Mouse (Mus musculus) hindbrain, embryonic 10.5 days (tissue): ENCODE results near the gene Lmod2. TPM values are rescaled to one million over a fixed set of nuclear protein-coding genes. Genes with fewer than 3 reads are reported as not detected.

Experiments
- DNase-seq: peaks from one replicate; pipeline ENCODE4 v3.0.0-alpha.2; 2017; ENCODE audit warnings: low spot score
- H3K27ac ChIP-seq: fragments of 300-500 bp; sonication (generic); 2 replicates; pipeline ENCODE4 v1.5.1; 2016; ENCODE audit warnings: mild to moderate bottlenecking, moderate library complexity
- H3K27me3 ChIP-seq: fragments of 300-500 bp; sonication (generic); 2 replicates; pipeline ENCODE4 v1.6.1; 2016; ENCODE audit warnings: mild to moderate bottlenecking; ENCODE audit not compliant: poor library complexity, insufficient read depth, severe bottlenecking
- H3K36me3 ChIP-seq: fragments of 300-500 bp; sonication (generic); 2 replicates; pipeline ENCODE4 v1.6.1; 2016; ENCODE audit warnings: mild to moderate bottlenecking, moderate library complexity
- H3K4me1 ChIP-seq: fragments of 300-500 bp; sonication (generic); replicated peaks from 2 replicates; pipeline ENCODE4 v1.6.1; 2016; ENCODE audit warnings: mild to moderate bottlenecking
- H3K4me3 ChIP-seq: fragments of 300-500 bp; sonication (generic); 2 replicates; pipeline ENCODE4 v1.5.1; 2016; ENCODE audit warnings: mild to moderate bottlenecking, moderate library complexity
- H3K9me3 ChIP-seq: fragments of 300-500 bp; sonication (generic); 2 replicates; pipeline ENCODE4 v1.6.1; 2016; ENCODE audit warnings: mild to moderate bottlenecking, moderate library complexity
- WGBS: fragments of 180-500 bp; shearing (Covaris S2); methylation state at CpG from one replicate; pipeline ENCODE4 v1.1.7; 2016; 5-methylcytosine and 5-hydroxymethylcytosine counted together
- polyA plus RNA-seq: library from polyadenylated mRNA; unstranded; fragments of >200 nt; fragmentation: Nextera tagmentation; extraction: Ambion mirVana; gene quantifications from 2 replicates; pipeline ENCODE4 v1.2.1, GENCODE M21; 2016

The Lmod2 gene
- polyA plus RNA-seq, 1 experiment from 2014 or later = not detected

GRCm38 (mm10) chr6:24606512-24606911 lies 8.9 kb downstream of the Lmod2 start:
- no peaks in the 10 kb centered on the region for H3K27me3 ChIP-seq
- no peaks in the 10 kb centered on the region for H3K9me3 ChIP-seq
- WGBS = 85% methylated on average over 10 of the region's 10 CpGs
- no peaks in the 10 kb centered on the region for H3K36me3 ChIP-seq
- no peak overlapping the region for H3K4me3 ChIP-seq
- H3K4me1 ChIP-seq = no peaks in the 10 kb centered on the region
- DNase-seq = no peak
- no peak overlapping the region for H3K27ac ChIP-seq

- Histone ChIP-seq H3K4me3 (no peak overlapping the region), H3K4me1 (no peaks in the 10 kb centered on the region), H3K27me3 (no peaks in the 10 kb centered on the region), H3K36me3 (peaks cover 5% of the 10 kb centered on the region), H3K9me3 (no peaks in the 10 kb centered on the region), H3K27ac (no peak overlapping the region)
- WGBS = 93% methylated on average over 15 of the region's 15 CpGs
- DNase-seq = no peak
Observed at GRCm38 (mm10) chr6:24607531-24607930, 10.0 kb downstream of the Lmod2 start.

- Histone ChIP-seq H3K9me3 (no peaks in the 10 kb centered on the region), H3K36me3 (peaks cover 9% of the 10 kb centered on the region), H3K4me1 (no peaks in the 10 kb centered on the region), H3K27ac (no peak overlapping the region), H3K27me3 (no peaks in the 10 kb centered on the region), H3K4me3 (no peak overlapping the region)
- no peak for DNase-seq
- 82% methylated on average over 4 of the region's 4 CpGs for WGBS
Observed at GRCm38 (mm10) chr6:24608129-24608528, 10.6 kb downstream of the Lmod2 start.

- WGBS = 89% methylated on average over 3 of the region's 3 CpGs
- no peaks in the 10 kb centered on the region for H3K9me3 ChIP-seq
- no peaks in the 10 kb centered on the region for H3K4me1 ChIP-seq
- H3K4me3 ChIP-seq = no peak overlapping the region
- no peak for DNase-seq
- H3K27ac ChIP-seq = no peak overlapping the region
- H3K36me3 ChIP-seq = peaks cover 14% of the 10 kb centered on the region
- H3K27me3 ChIP-seq = no peaks in the 10 kb centered on the region
Observed at GRCm38 (mm10) chr6:24608682-24609081, 11.1 kb downstream of the Lmod2 start.

GRCm38 (mm10) chr6:24609531-24609930 lies 12.0 kb downstream of the Lmod2 start:
- no peaks in the 10 kb centered on the region for H3K9me3 ChIP-seq
- H3K4me1 ChIP-seq = no peaks in the 10 kb centered on the region
- H3K27ac ChIP-seq = no peak overlapping the region
- 83% methylated on average over 4 of the region's 4 CpGs for WGBS
- H3K36me3 ChIP-seq = peaks cover 23% of the 10 kb centered on the region
- H3K4me3 ChIP-seq = no peak overlapping the region
- no peaks in the 10 kb centered on the region for H3K27me3 ChIP-seq
- DNase-seq = no peak

GRCm38 (mm10) chr6:24610358-24610757 lies 12.8 kb downstream of the Lmod2 start:
- H3K4me1 ChIP-seq = no peaks in the 10 kb centered on the region
- no peak overlapping the region for H3K4me3 ChIP-seq
- no peak for DNase-seq
- no peak overlapping the region for H3K27ac ChIP-seq
- no peaks in the 10 kb centered on the region for H3K9me3 ChIP-seq
- 89% methylated on average over 4 of the region's 4 CpGs for WGBS
- H3K27me3 ChIP-seq = no peaks in the 10 kb centered on the region
- peaks cover 31% of the 10 kb centered on the region for H3K36me3 ChIP-seq

GRCm38 (mm10) chr6:24612074-24612755 lies 14.7 kb downstream of the Lmod2 start:
- Histone ChIP-seq H3K9me3 (no peaks in the 10 kb centered on the region), H3K36me3 (peaks cover 45% of the 10 kb centered on the region), H3K4me3 (no peak overlapping the region), H3K27ac (no peak overlapping the region), H3K4me1 (no peaks in the 10 kb centered on the region), H3K27me3 (no peaks in the 10 kb centered on the region)
- DNase-seq = no peak
- WGBS = 96% methylated on average over 7 of the region's 7 CpGs

- H3K27me3 ChIP-seq = no peaks in the 10 kb centered on the region
- H3K9me3 ChIP-seq = no peaks in the 10 kb centered on the region
- no peak overlapping the region for H3K4me3 ChIP-seq
- no peak overlapping the region for H3K27ac ChIP-seq
- H3K36me3 ChIP-seq = peaks cover 57% of the 10 kb centered on the region
- no peaks in the 10 kb centered on the region for H3K4me1 ChIP-seq
- DNase-seq = no peak
- 96% methylated on average over 6 of the region's 6 CpGs for WGBS
Observed at GRCm38 (mm10) chr6:24613346-24613745, 15.8 kb downstream of the Lmod2 start.

- H3K27ac ChIP-seq = no peak overlapping the region
- H3K4me3 ChIP-seq = no peak overlapping the region
- no peaks in the 10 kb centered on the region for H3K9me3 ChIP-seq
- no peak for DNase-seq
- no peaks in the 10 kb centered on the region for H3K4me1 ChIP-seq
- no peaks in the 10 kb centered on the region for H3K27me3 ChIP-seq
- 82% methylated on average over 4 of the region's 4 CpGs for WGBS
- peaks cover 62% of the 10 kb centered on the region for H3K36me3 ChIP-seq
Observed at GRCm38 (mm10) chr6:24613918-24614317, 16.4 kb downstream of the Lmod2 start.

- no peaks in the 10 kb centered on the region for H3K4me1 ChIP-seq
- H3K27me3 ChIP-seq = no peaks in the 10 kb centered on the region
- H3K36me3 ChIP-seq = peaks cover 71% of the 10 kb centered on the region
- DNase-seq = no peak
- H3K27ac ChIP-seq = no peak overlapping the region
- H3K9me3 ChIP-seq = no peaks in the 10 kb centered on the region
- 80% methylated on average over 4 of the region's 4 CpGs for WGBS
- H3K4me3 ChIP-seq = no peak overlapping the region
Observed at GRCm38 (mm10) chr6:24616746-24617145, 19.2 kb downstream of the Lmod2 start.

GRCm38 (mm10) chr6:24619285-24620045 lies 21.9 kb downstream of the Lmod2 start:
- Histone ChIP-seq H3K4me1 (no peaks in the 10 kb centered on the region), H3K9me3 (no peaks in the 10 kb centered on the region), H3K4me3 (no peak overlapping the region), H3K27ac (no peak overlapping the region), H3K27me3 (no peaks in the 10 kb centered on the region), H3K36me3 (peaks cover 69% of the 10 kb centered on the region)
- 64% methylated on average over 6 of the region's 6 CpGs for WGBS
- DNase-seq = no peak

- Histone ChIP-seq H3K4me1 (no peaks in the 10 kb centered on the region), H3K9me3 (no peaks in the 10 kb centered on the region), H3K27me3 (no peaks in the 10 kb centered on the region), H3K27ac (no peak overlapping the region), H3K36me3 (peaks cover 68% of the 10 kb centered on the region), H3K4me3 (no peak overlapping the region)
- no peak for DNase-seq
- WGBS = 94% methylated on average over 2 of the region's 2 CpGs
Observed at GRCm38 (mm10) chr6:24620936-24621335, 23.4 kb downstream of the Lmod2 start.

GRCm38 (mm10) chr6:24622098-24622497 lies 24.5 kb downstream of the Lmod2 start:
- Histone ChIP-seq H3K4me3 (no peak overlapping the region), H3K36me3 (peaks cover 64% of the 10 kb centered on the region), H3K27me3 (no peaks in the 10 kb centered on the region), H3K9me3 (no peaks in the 10 kb centered on the region), H3K27ac (no peak overlapping the region), H3K4me1 (no peaks in the 10 kb centered on the region)
- DNase-seq = no peak
- WGBS = 92% methylated on average over 2 of the region's 2 CpGs
